Mouse (Mus musculus) kidney, embryonic 16.5 days (tissue): ENCODE results near the gene Qprt. TPM values are rescaled to one million over a fixed set of nuclear protein-coding genes. Genes with fewer than 3 reads are reported as not detected.

Source experiments
- ATAC-seq: fragments of 200-750 bp; cut with Nextera tagmentation; 2 replicates; pipeline ENCODE4 v1.8.0; 2017; ENCODE audit warnings: moderate TSS enrichment; ENCODE audit not compliant: low FRiP score, low TSS enrichment
- H3K27ac ChIP-seq: fragments of 300-500 bp; sonication (generic); 2 replicates; pipeline ENCODE4 v1.5.1; 2014; ENCODE audit warnings: low read length
- H3K27me3 ChIP-seq: fragments of 300-500 bp; sonication (generic); 2 replicates; pipeline ENCODE4 v1.6.1; 2014; ENCODE audit warnings: low read length, control low read depth, mixed read lengths; ENCODE audit not compliant: insufficient read depth
- H3K36me3 ChIP-seq: fragments of 300-500 bp; sonication (generic); 2 replicates; pipeline ENCODE4 v1.6.1; 2014; ENCODE audit warnings: low read length, control low read depth, mixed read lengths; ENCODE audit not compliant: insufficient read depth
- H3K4me1 ChIP-seq: fragments of 300-500 bp; sonication (generic); 2 replicates; pipeline ENCODE4 v1.6.1; 2014; ENCODE audit warnings: low read length, control low read depth, mixed read lengths; ENCODE audit not compliant: insufficient read depth
- H3K4me2 ChIP-seq: fragments of 300-500 bp; sonication (generic); replicated peaks from 2 replicates; pipeline ENCODE4 v1.6.1; 2014; ENCODE audit warnings: low read depth, low read length
- H3K4me3 ChIP-seq: fragments of 300-500 bp; sonication (generic); 2 replicates; pipeline ENCODE4 v1.5.1; 2014; ENCODE audit warnings: mild to moderate bottlenecking, low read length
- H3K9ac ChIP-seq: fragments of 300-500 bp; sonication (generic); replicated peaks from 2 replicates; pipeline ENCODE4 v1.6.1; 2014; ENCODE audit warnings: low read length
- H3K9me3 ChIP-seq: fragments of 300-500 bp; sonication (generic); 2 replicates; pipeline ENCODE4 v1.6.1; 2016; ENCODE audit warnings: low read length, control low read depth
- WGBS: fragments of 180-500 bp; shearing (Covaris S2); extraction: QIAGEN DNeasy Blood & Tissue Kit; methylation state at CpG from one replicate; pipeline ENCODE4 v1.1.7; 2014; 5-methylcytosine and 5-hydroxymethylcytosine counted together
- polyA plus RNA-seq: library from polyadenylated mRNA; unstranded; fragments of >200 nt; fragmentation: Nextera tagmentation; extraction: Ambion mirVana; gene quantifications from 2 replicates; pipeline ENCODE4 v1.2.1, GENCODE M21; 2015

Gene Qprt
- polyA plus RNA-seq, 1 experiment from 2014 or later, result 26.2 TPM

- ATAC-seq, result no peak
- Histone ChIP-seq H3K4me1 (peaks cover 24% of the 10 kb centered on the region), H3K27me3 (no peaks in the 10 kb centered on the region), H3K36me3 (no peaks in the 10 kb centered on the region), H3K4me3 (no peak overlapping the region), H3K9ac (no peak overlapping the region), H3K4me2 (no peak overlapping the region), H3K27ac (no peak overlapping the region), H3K9me3 (no peaks in the 10 kb centered on the region)
- 31% methylated on average over 9 of the region's 9 CpGs for WGBS
These were observed 9.0 kb downstream of the Qprt start for GRCm38 (mm10) chr7:127112921-127113597.

GRCm38 (mm10) chr7:127112251-127112841, 9.7 kb downstream of the Qprt start:
- H3K4me2 ChIP-seq, result no peak overlapping the region
- H3K9me3 ChIP-seq, result no peaks in the 10 kb centered on the region
- H3K27ac ChIP-seq, result no peak overlapping the region
- peaks cover 18% of the 10 kb centered on the region for H3K4me1 ChIP-seq
- no peaks in the 10 kb centered on the region for H3K27me3 ChIP-seq
- no peak overlapping the region for H3K4me3 ChIP-seq
- no peak for ATAC-seq
- WGBS, result 73% methylated on average over 12 of the region's 12 CpGs
- no peaks in the 10 kb centered on the region for H3K36me3 ChIP-seq
- H3K9ac ChIP-seq, result no peak overlapping the region

- H3K4me2 ChIP-seq, result no peak overlapping the region
- H3K27me3 ChIP-seq, result no peaks in the 10 kb centered on the region
- H3K27ac ChIP-seq, result no peak overlapping the region
- no peak overlapping the region for H3K9ac ChIP-seq
- peaks cover 16% of the 10 kb centered on the region for H3K4me1 ChIP-seq
- no peak for ATAC-seq
- WGBS, result 50% methylated on average over 6 of the region's 6 CpGs
- H3K9me3 ChIP-seq, result no peaks in the 10 kb centered on the region
- no peaks in the 10 kb centered on the region for H3K36me3 ChIP-seq
- H3K4me3 ChIP-seq, result no peak overlapping the region
These were observed 10.6 kb downstream of the Qprt start for GRCm38 (mm10) chr7:127111461-127111860.

- peaks cover 14% of the 10 kb centered on the region; the same call in 1 of the 2 replicates for H3K4me1 ChIP-seq
- no peak overlapping the region for H3K27ac ChIP-seq
- no peak overlapping the region for H3K4me3 ChIP-seq
- 49% methylated on average over 18 of the region's 18 CpGs for WGBS
- no peaks in the 10 kb centered on the region for H3K36me3 ChIP-seq
- H3K27me3 ChIP-seq, result no peaks in the 10 kb centered on the region
- no peak overlapping the region for H3K4me2 ChIP-seq
- no peak overlapping the region for H3K9ac ChIP-seq
- peak; percentile 13; the same call in 1 of the 2 replicates for ATAC-seq
- no peaks in the 10 kb centered on the region for H3K9me3 ChIP-seq
These were observed 11.6 kb downstream of the Qprt start for GRCm38 (mm10) chr7:127110239-127111007.

GRCm38 (mm10) chr7:127105551-127105950, 16.5 kb downstream of the Qprt start:
- no peaks in the 10 kb centered on the region for H3K9me3 ChIP-seq
- no peak overlapping the region for H3K9ac ChIP-seq
- H3K4me1 ChIP-seq, result no peaks in the 10 kb centered on the region
- no peaks in the 10 kb centered on the region for H3K27me3 ChIP-seq
- no peak overlapping the region for H3K27ac ChIP-seq
- WGBS, result 79% methylated on average over 7 of the region's 7 CpGs
- no peak overlapping the region for H3K4me2 ChIP-seq
- H3K4me3 ChIP-seq, result no peak overlapping the region
- H3K36me3 ChIP-seq, result no peaks in the 10 kb centered on the region
- ATAC-seq, result no peak

- Histone ChIP-seq H3K4me1 (no peaks in the 10 kb centered on the region), H3K4me2 (peak overlapping the region; percentile 61), H3K9ac (peak overlapping the region; percentile 71), H3K4me3 (peak overlapping the region; percentile 43), H3K27ac (no peak overlapping the region), H3K9me3 (no peaks in the 10 kb centered on the region), H3K27me3 (no peaks in the 10 kb centered on the region), H3K36me3 (no peaks in the 10 kb centered on the region)
- 14% methylated on average over 17 of the region's 17 CpGs for WGBS
- peak; percentile 86 for ATAC-seq
These were observed 17.3 kb downstream of the Qprt start for GRCm38 (mm10) chr7:127104560-127105332.

GRCm38 (mm10) chr7:127103960-127104359, 18.1 kb downstream of the Qprt start:
- ATAC-seq, result 0 out of 2 replicates have a peak, but pooled peaks have one; percentile 29
- Histone ChIP-seq H3K9me3 (no peaks in the 10 kb centered on the region), H3K9ac (0 out of 2 replicates have a peak overlapping the region, but pooled peaks have one; percentile 22), H3K27me3 (no peaks in the 10 kb centered on the region), H3K4me2 (no peak overlapping the region), H3K27ac (no peak overlapping the region), H3K4me3 (no peak overlapping the region), H3K4me1 (no peaks in the 10 kb centered on the region), H3K36me3 (no peaks in the 10 kb centered on the region)
- WGBS, result 67% methylated on average over 6 of the region's 6 CpGs

GRCm38 (mm10) chr7:127102148-127102547, 19.9 kb downstream of the Qprt start:
- no peaks in the 10 kb centered on the region for H3K36me3 ChIP-seq
- H3K4me3 ChIP-seq, result no peak overlapping the region
- no peaks in the 10 kb centered on the region for H3K4me1 ChIP-seq
- H3K9ac ChIP-seq, result no peak overlapping the region
- no peak overlapping the region for H3K4me2 ChIP-seq
- no peak overlapping the region for H3K27ac ChIP-seq
- no peak for ATAC-seq
- no peaks in the 10 kb centered on the region for H3K27me3 ChIP-seq
- WGBS, result 77% methylated on average over 6 of the region's 6 CpGs
- no peaks in the 10 kb centered on the region for H3K9me3 ChIP-seq

- WGBS, result 33% methylated on average over 2 of the region's 2 CpGs
- no peaks in the 10 kb centered on the region for H3K9me3 ChIP-seq
- no peak overlapping the region for H3K9ac ChIP-seq
- H3K27ac ChIP-seq, result no peak overlapping the region
- no peaks in the 10 kb centered on the region for H3K36me3 ChIP-seq
- H3K4me2 ChIP-seq, result no peak overlapping the region
- H3K27me3 ChIP-seq, result no peaks in the 10 kb centered on the region
- no peak for ATAC-seq
- no peaks in the 10 kb centered on the region for H3K4me1 ChIP-seq
- H3K4me3 ChIP-seq, result no peak overlapping the region
These were observed 20.5 kb downstream of the Qprt start for GRCm38 (mm10) chr7:127101451-127102016.
